Mouse (Mus musculus) right cerebral cortex, postnatal 10 days (tissue): Measurements from ENCODE around the gene Slc26a1.

Source experiments
- DNase-seq, 2 experiments: peaks; one replicate each; pipeline ENCODE4 v3.0.0; 2021; ENCODE audit warnings: low spot score in 2 of 2

Slc26a1 gene

DNA sequence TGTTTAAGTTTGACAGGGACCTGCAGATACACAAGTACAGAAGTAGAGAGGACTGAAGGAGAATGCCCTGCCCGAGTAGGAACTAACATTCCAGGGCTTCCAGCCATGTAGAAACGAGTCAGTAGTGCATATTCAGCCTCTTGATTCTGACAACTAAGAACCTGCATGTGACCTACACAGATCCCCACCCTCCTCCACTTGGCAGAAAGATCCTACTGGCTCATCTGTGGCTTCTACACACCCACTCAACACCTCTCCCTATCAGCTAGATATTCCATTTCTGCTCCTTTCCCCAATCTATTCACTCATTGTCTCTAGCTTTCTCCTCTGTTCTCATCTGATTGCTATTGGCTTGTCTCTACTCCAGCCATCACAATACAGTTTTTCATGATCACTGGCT, 53.5 kb downstream of the Slc26a1 start:
- no peak for DNase-seq
